Mouse (Mus musculus) forebrain, embryonic 11.5 days (tissue): Measurements from ENCODE around the gene Tnfrsf25. TPM values are rescaled to one million over a fixed set of nuclear protein-coding genes. Genes with fewer than 3 reads are reported as not detected.

ENCODE experiments used
- ATAC-seq: fragments of 200-750 bp; cut with Nextera tagmentation; replicated peaks from 2 replicates; pipeline ENCODE4 v1.8.0; 2017; ENCODE audit warnings: moderate TSS enrichment; ENCODE audit not compliant: low FRiP score
- DNase-seq: peaks from one replicate; pipeline ENCODE4 v3.0.0-alpha.2; 2017; ENCODE audit warnings: low spot score
- H3K27ac ChIP-seq: fragments of 300-500 bp; sonication (generic); 2 replicates; pipeline ENCODE4 v1.5.1; 2014; ENCODE audit warnings: low read depth, low read length
- H3K27me3 ChIP-seq: fragments of 300-500 bp; sonication (generic); 2 replicates; pipeline ENCODE4 v1.6.1; 2014; ENCODE audit warnings: mild to moderate bottlenecking, low read length, mixed read lengths; ENCODE audit not compliant: control insufficient read depth, insufficient read depth
- H3K36me3 ChIP-seq: fragments of 300-500 bp; sonication (generic); 2 replicates; pipeline ENCODE4 v1.6.1; 2014; ENCODE audit warnings: mild to moderate bottlenecking, low read length, moderate library complexity, mixed read lengths; ENCODE audit not compliant: control insufficient read depth, insufficient read depth
- H3K4me1 ChIP-seq: fragments of 300-500 bp; sonication (generic); replicated peaks from 2 replicates; pipeline ENCODE4 v1.6.1; 2014; ENCODE audit warnings: low read length, mixed read lengths; ENCODE audit not compliant: control insufficient read depth, insufficient read depth
- H3K4me2 ChIP-seq: fragments of 300-500 bp; sonication (generic); 2 replicates; pipeline ENCODE4 v1.6.1; 2014; ENCODE audit warnings: low read depth, mild to moderate bottlenecking, low read length, moderate library complexity, mixed read lengths; ENCODE audit not compliant: severe bottlenecking
- H3K4me3 ChIP-seq: fragments of 300-500 bp; sonication (generic); 2 replicates; pipeline ENCODE4 v1.5.1; 2014; ENCODE audit warnings: low read depth, low read length
- H3K9ac ChIP-seq: fragments of 300-500 bp; sonication (generic); 2 replicates; pipeline ENCODE4 v1.6.1; 2014; ENCODE audit warnings: low read length
- H3K9me3 ChIP-seq: fragments of 300-500 bp; sonication (generic); 2 replicates; pipeline ENCODE4 v1.6.1; 2016; ENCODE audit warnings: low read length, mixed read lengths; ENCODE audit not compliant: control insufficient read depth
- WGBS: fragments of 180-500 bp; shearing (Covaris S2); extraction: QIAGEN DNeasy Blood & Tissue Kit; methylation state at CpG from one replicate; pipeline ENCODE4 v1.1.7; 2014; 5-methylcytosine and 5-hydroxymethylcytosine counted together
- polyA plus RNA-seq: library from polyadenylated mRNA; unstranded; fragments of >200 nt; fragmentation: Nextera tagmentation; extraction: Ambion mirVana; gene quantifications from 2 replicates; pipeline ENCODE4 v1.2.1, GENCODE M21; 2014

The Tnfrsf25 gene
- polyA plus RNA-seq, 1 experiment from 2014 or later, result not detected

DNA sequence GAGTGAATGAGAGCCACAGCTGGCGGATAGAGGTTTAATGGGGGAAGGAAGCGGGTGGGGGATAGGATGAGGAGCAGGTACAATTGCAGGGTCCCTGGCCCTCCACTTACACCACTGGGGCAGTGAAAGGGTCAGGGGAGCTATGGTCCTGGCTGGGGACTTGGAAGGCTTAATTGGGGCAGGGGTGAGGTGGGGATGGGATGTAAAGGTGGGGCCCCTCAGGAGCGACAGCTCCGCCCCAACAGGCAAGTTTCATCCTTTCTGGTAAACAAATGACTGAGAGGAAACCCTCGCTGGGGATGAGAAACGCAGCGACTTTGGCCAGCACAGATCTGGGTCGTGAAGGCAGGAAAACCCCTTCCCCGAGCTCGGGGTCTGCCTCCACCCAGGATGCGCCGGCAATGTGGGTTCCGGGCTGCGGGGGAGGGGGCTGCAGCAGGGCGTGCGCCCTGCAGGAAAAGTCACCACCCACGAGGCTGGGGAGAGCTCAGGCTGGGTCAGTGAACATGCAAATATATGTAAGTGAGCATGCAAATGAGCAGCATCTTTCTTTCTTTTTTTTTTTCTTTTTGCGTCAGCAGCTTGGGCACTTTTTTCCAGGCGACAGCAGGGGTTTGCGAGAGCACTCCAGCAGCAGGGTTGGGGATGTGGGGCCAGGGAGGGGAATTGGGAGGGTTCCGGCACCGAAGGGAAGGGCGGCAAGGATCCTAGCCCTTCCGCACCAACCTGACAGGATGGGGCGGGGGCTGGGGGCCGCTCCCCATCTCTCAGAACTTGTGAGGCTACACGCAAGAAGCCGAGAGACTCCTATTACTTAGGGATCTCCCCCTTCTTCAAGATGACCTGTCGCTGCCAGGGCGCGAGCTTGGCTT is 4.8 kb downstream of the Tnfrsf25 start:
- Histone ChIP-seq H3K4me1 (peaks cover 24% of the 10 kb centered on the region), H3K4me3 (no peak overlapping the region), H3K27ac (no peak overlapping the region), H3K36me3 (no peaks in the 10 kb centered on the region), H3K27me3 (peaks cover 95% of the 10 kb centered on the region), H3K9ac (no peak overlapping the region), H3K9me3 (no peaks in the 10 kb centered on the region), H3K4me2 (0 out of 2 replicates have a peak overlapping the region, but pooled peaks have one; percentile 21)
- ATAC-seq, result no peak
- DNase-seq, result no peak
- WGBS, result 1% methylated on average over 30 of the region's 31 CpGs

DNA sequence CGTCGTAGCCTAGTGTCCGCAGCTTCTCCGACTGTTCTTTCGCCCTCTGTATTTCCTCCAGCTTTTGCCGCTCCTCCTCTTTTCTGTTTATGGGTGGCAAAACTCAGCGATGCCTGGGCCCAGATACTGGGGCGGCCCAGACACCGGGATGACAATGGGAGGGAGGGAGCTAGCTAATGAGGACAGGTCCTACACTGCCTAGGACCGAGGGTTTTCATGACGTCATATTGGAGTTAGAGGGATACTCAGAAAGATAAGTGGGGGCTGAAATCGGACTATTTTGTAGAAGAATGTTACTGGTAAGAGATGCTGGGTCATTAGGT is 5.4 kb downstream of the Tnfrsf25 start:
- DNase-seq, result no peak
- WGBS, result under 1% methylated on average over 12 of the region's 12 CpGs
- no peaks in the 10 kb centered on the region for H3K9me3 ChIP-seq
- ATAC-seq, result no peak
- peaks cover 23% of the 10 kb centered on the region for H3K4me1 ChIP-seq
- no peak overlapping the region for H3K4me2 ChIP-seq
- peaks cover 97% of the 10 kb centered on the region for H3K27me3 ChIP-seq
- no peak overlapping the region for H3K27ac ChIP-seq
- no peak overlapping the region for H3K9ac ChIP-seq
- no peaks in the 10 kb centered on the region for H3K36me3 ChIP-seq
- H3K4me3 ChIP-seq, result no peak overlapping the region

GRCm38 (mm10) chr4:152124361-152124961 is 8.7 kb downstream of the Tnfrsf25 start:
- peaks cover 22% of the 10 kb centered on the region for H3K4me1 ChIP-seq
- peaks cover 98% of the 10 kb centered on the region for H3K27me3 ChIP-seq
- H3K27ac ChIP-seq, result no peak overlapping the region
- 6% methylated on average over 13 of the region's 13 CpGs for WGBS
- no peak for DNase-seq
- H3K9me3 ChIP-seq, result no peaks in the 10 kb centered on the region
- no peak overlapping the region for H3K4me2 ChIP-seq
- H3K9ac ChIP-seq, result no peak overlapping the region
- no peaks in the 10 kb centered on the region for H3K36me3 ChIP-seq
- no peak for ATAC-seq
- H3K4me3 ChIP-seq, result no peak overlapping the region

DNA sequence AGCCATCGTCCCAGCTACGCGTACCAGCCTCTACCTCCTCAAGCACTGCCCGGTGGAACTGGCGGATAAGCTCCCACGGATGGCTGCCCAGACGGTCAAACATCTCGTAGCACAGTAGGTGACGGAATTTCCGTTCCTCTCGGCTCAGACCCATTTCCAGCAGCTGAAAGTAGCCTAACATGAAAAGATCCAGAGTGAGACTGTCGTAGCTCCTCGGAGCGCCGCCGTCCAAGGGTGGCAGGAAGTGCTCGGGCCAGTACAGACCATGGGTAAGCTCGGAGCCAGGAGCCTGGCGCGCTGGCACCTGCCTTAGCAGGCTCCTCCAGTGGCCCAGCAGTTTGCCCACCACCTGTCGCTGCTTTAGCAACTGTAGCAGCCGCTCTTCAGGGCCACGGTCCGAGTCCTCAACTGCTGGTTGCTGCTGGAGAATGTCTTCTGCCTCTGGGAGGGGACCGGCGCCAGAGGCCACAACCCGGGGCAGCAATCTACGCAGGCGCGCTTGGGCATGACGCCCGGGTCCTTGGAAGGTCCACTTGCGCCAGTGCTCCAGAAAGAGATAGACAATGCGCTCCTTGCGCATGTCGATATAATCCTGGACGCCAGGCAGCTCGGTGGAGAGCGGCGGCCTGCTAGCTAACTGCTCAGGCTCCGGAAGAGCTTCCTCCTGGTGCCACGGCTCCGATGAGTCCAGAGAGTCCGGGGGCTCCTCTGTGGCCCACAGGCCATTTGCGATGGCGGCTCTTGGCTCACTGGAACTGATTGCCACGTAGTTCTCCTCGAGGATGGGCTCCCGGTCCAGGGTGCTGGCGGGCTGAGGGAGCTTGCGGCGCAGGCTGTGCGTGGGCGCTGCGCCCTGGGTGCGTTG is 9.7 kb downstream of the Tnfrsf25 start:
- Histone ChIP-seq H3K9me3 (no peaks in the 10 kb centered on the region), H3K9ac (no peak overlapping the region), H3K4me2 (0 out of 2 replicates have a peak overlapping the region, but pooled peaks have one; percentile 11), H3K36me3 (no peaks in the 10 kb centered on the region), H3K27me3 (peaks cover 98% of the 10 kb centered on the region), H3K4me3 (no peak overlapping the region), H3K27ac (no peak overlapping the region), H3K4me1 (peaks cover 14% of the 10 kb centered on the region; the same call in 1 of the 2 replicates)
- DNase-seq, result no peak
- no peak for ATAC-seq
- WGBS, result 3% methylated on average over 56 of the region's 56 CpGs

DNA sequence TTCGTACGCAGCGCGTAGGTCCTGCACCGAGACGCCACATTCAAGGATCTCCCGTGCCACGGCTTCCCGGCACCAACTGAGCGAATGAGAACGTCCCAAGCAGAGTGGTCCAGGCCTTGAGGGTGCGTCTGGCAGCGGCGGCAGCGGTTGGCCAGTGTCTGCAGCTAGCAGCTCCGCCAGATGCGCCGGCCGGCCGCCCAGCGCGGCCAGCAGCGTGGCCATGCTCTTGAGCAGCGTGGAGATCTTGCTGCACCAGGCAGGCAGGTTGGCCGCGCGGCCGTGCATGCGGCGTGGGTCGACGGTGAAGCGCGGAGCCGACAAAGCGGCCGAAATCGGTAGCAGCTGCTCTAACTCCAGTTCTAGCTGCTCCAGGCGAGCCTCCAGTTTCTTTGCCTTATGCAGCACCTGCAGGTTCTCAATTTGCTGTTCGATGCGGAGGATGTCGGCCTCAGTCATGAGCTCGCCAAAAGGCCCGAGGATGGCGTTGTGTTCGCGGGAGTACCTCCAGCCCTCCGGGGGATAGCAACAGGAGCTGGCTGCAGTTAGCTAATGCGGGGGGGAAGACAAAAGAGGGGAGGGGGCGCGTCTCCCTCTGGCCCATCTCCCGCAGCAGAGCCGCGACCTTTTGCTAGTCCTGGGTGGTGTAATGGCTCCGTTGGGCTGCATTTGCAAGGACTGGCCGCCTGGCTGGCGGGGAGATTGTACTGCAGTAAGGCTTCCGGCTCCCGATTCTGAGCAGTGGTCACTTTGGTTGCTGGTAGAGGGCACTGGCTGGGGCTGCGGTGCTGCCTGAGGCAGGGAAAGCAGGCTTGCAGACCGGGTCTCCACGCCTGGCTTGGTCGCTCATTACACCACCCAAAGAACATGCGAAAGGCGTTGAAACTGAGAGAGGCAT is 10.5 kb downstream of the Tnfrsf25 start:
- H3K27me3 ChIP-seq, result peaks cover 98% of the 10 kb centered on the region
- peak; percentile 68 for DNase-seq
- no peak for ATAC-seq
- no peaks in the 10 kb centered on the region for H3K9me3 ChIP-seq
- H3K4me2 ChIP-seq, result 0 out of 2 replicates have a peak overlapping the region, but pooled peaks have one; percentile 18
- no peaks in the 10 kb centered on the region for H3K36me3 ChIP-seq
- peaks cover 18% of the 10 kb centered on the region; the same call in 1 of the 2 replicates for H3K4me1 ChIP-seq
- no peak overlapping the region for H3K4me3 ChIP-seq
- H3K9ac ChIP-seq, result no peak overlapping the region
- H3K27ac ChIP-seq, result no peak overlapping the region
- WGBS, result 3% methylated on average over 65 of the region's 65 CpGs

- Histone ChIP-seq H3K9me3 (no peaks in the 10 kb centered on the region), H3K27ac (no peak overlapping the region), H3K4me3 (no peak overlapping the region), H3K4me2 (no peak overlapping the region), H3K27me3 (peaks cover 100% of the 10 kb centered on the region), H3K36me3 (no peaks in the 10 kb centered on the region), H3K4me1 (peaks cover 27% of the 10 kb centered on the region; the same call in 1 of the 2 replicates), H3K9ac (no peak overlapping the region)
- DNase-seq (no peak), ATAC-seq (no peak)
- WGBS, result 79% methylated on average over 11 of the region's 11 CpGs
Observed at GRCm38 (mm10) chr4:152127884-152128283, 12.2 kb downstream of the Tnfrsf25 start.

- no peak overlapping the region for H3K9ac ChIP-seq
- H3K4me2 ChIP-seq, result no peak overlapping the region
- no peak overlapping the region for H3K4me3 ChIP-seq
- H3K9me3 ChIP-seq, result no peaks in the 10 kb centered on the region
- WGBS, result 41% methylated on average over 5 of the region's 5 CpGs
- H3K27ac ChIP-seq, result no peak overlapping the region
- DNase-seq, result no peak
- no peaks in the 10 kb centered on the region for H3K36me3 ChIP-seq
- no peak for ATAC-seq
- H3K27me3 ChIP-seq, result peaks cover 99% of the 10 kb centered on the region
- peaks cover 27% of the 10 kb centered on the region; the same call in 1 of the 2 replicates for H3K4me1 ChIP-seq
Observed at GRCm38 (mm10) chr4:152128784-152129183, 13.1 kb downstream of the Tnfrsf25 start.
